Mouse (Mus musculus): Measurements from ENCODE around the gene Slc31a2. TPM values are rescaled to one million over a fixed set of nuclear protein-coding genes. Genes with fewer than 3 reads are reported as not detected.
A peak's percentile ranks its signal among the peaks of the same experiment; 100 is the strongest.

The Slc31a2 gene
- polyA plus RNA-seq, 1 experiment: 7.8 TPM

DNA sequence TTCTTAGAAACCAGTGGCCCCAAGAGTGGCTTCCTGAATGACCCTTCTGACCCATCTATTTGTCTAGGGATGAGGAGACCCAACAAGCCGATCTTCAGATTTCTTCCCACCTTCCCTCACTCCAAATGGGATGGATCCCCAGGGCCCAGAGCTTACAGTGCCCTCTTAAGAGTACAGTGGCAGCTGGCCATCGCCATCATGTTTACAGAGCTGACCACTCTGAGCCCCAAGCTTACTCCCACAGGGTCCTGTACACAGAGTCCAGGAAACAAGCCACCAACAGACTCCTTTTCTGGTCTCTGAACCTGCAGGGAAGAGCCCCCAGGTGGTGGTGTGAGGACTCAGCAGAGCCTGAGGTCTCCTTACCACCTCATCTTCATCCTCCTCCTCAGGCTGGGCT is 40.4 kb downstream of the Slc31a2 start:
- no peaks in the 10 kb centered on the region for H3K27me3 ChIP-seq (ENCODE audit: control insufficient read depth, insufficient read depth, low read length, poor library complexity, severe bottlenecking)
- H3K36me3 ChIP-seq (ENCODE audit: control insufficient read depth, insufficient read depth, low read length, poor library complexity, severe bottlenecking): no peaks in the 10 kb centered on the region; the same call in 1 of the 2 replicates
- H3K4me3 ChIP-seq (ENCODE audit: low read depth, low read length): no peak overlapping the region
- no peak overlapping the region for H3K27ac ChIP-seq (ENCODE audit: insufficient read depth, low read length)
- H3K4me1 ChIP-seq (ENCODE audit: control insufficient read depth, insufficient read depth, low read length): peaks cover 6% of the 10 kb centered on the region
- no peak for TF ChIP-seq CTCF (IDR thresholded peaks at IDR 0.05; ENCODE audit: low read depth, low read length)
- TF ChIP-seq EP300 (IDR thresholded peaks at IDR 0.05; ENCODE audit: insufficient read depth, low read depth, low read length): no peak
- no peak for TF ChIP-seq POLR2A (IDR thresholded peaks at IDR 0.05; ENCODE audit: insufficient read depth, low read length)
- H3K9ac ChIP-seq (ENCODE audit: low read depth, poor library complexity, severe bottlenecking): no peak overlapping the region
- no peaks in the 10 kb centered on the region for H3K9me3 ChIP-seq (replicated peaks; ENCODE audit: control insufficient read depth, insufficient read depth, low read length, poor library complexity, severe bottlenecking)

- H3K27ac ChIP-seq (ENCODE audit: insufficient read depth, low read length): no peak overlapping the region
- H3K27me3 ChIP-seq (ENCODE audit: control insufficient read depth, insufficient read depth, low read length, poor library complexity, severe bottlenecking): no peaks in the 10 kb centered on the region
- H3K9me3 ChIP-seq (replicated peaks; ENCODE audit: control insufficient read depth, insufficient read depth, low read length, poor library complexity, severe bottlenecking): no peaks in the 10 kb centered on the region
- H3K36me3 ChIP-seq (ENCODE audit: control insufficient read depth, insufficient read depth, low read length, poor library complexity, severe bottlenecking): no peaks in the 10 kb centered on the region; the same call in 1 of the 2 replicates
- TF ChIP-seq CTCF (IDR thresholded peaks at IDR 0.05; ENCODE audit: low read depth, low read length) (no peak), EP300 (IDR thresholded peaks at IDR 0.05; ENCODE audit: insufficient read depth, low read depth, low read length) (no peak), POLR2A (IDR thresholded peaks at IDR 0.05; ENCODE audit: insufficient read depth, low read length) (no peak)
- H3K9ac ChIP-seq (ENCODE audit: low read depth, poor library complexity, severe bottlenecking): no peak overlapping the region
- H3K4me1 ChIP-seq (ENCODE audit: control insufficient read depth, insufficient read depth, low read length): peaks cover 6% of the 10 kb centered on the region
- no peak overlapping the region for H3K4me3 ChIP-seq (ENCODE audit: low read depth, low read length)
These were observed 40.9 kb downstream of the Slc31a2 start for GRCm38 (mm10) chr4:62303288-62303687.

DNA sequence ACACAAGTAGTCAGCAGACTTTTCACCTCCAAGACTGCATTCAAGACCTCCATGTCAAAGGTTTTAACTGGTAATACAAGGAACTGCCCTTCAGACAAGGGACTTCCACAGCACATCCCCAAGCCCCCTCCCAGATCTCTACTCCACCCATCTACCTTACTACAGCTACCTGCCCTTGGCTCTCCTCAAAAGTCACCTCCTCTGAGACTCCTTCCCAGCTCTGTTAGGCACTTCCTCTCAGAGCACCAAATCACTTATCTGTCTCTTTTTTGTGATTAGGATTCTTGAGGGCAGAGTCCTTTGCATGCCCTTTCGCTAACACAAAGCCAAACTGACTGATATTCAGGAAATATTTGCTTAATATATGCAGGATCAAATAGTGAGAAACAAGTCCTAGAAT is 43.9 kb downstream of the Slc31a2 start:
- no peak for TF ChIP-seq POLR2A (IDR thresholded peaks at IDR 0.05; ENCODE audit: insufficient read depth, low read length)
- 0 out of 2 replicates have a peak, but pooled peaks have one; percentile 28 for TF ChIP-seq EP300 (IDR thresholded peaks at IDR 0.05; ENCODE audit: insufficient read depth, low read depth, low read length)
- Histone ChIP-seq H3K36me3 (ENCODE audit: control insufficient read depth, insufficient read depth, low read length, poor library complexity, severe bottlenecking) (no peaks in the 10 kb centered on the region; the same call in 1 of the 2 replicates), H3K27me3 (ENCODE audit: control insufficient read depth, insufficient read depth, low read length, poor library complexity, severe bottlenecking) (no peaks in the 10 kb centered on the region), H3K9me3 (replicated peaks; ENCODE audit: control insufficient read depth, insufficient read depth, low read length, poor library complexity, severe bottlenecking) (no peaks in the 10 kb centered on the region), H3K9ac (ENCODE audit: low read depth, poor library complexity, severe bottlenecking) (no peak overlapping the region), H3K27ac (ENCODE audit: insufficient read depth, low read length) (peak overlapping the region; percentile 51), H3K4me1 (ENCODE audit: control insufficient read depth, insufficient read depth, low read length) (peaks cover 6% of the 10 kb centered on the region), H3K4me3 (ENCODE audit: low read depth, low read length) (no peak overlapping the region)

GRCm38 (mm10) chr4:62306840-62307239 is 44.5 kb downstream of the Slc31a2 start:
- no peaks in the 10 kb centered on the region; the same call in 1 of the 2 replicates for H3K36me3 ChIP-seq (ENCODE audit: control insufficient read depth, insufficient read depth, low read length, poor library complexity, severe bottlenecking)
- peak overlapping the region; percentile 16 for H3K27ac ChIP-seq (ENCODE audit: insufficient read depth, low read length)
- no peak overlapping the region for H3K9ac ChIP-seq (ENCODE audit: low read depth, poor library complexity, severe bottlenecking)
- peaks cover 6% of the 10 kb centered on the region for H3K4me1 ChIP-seq (ENCODE audit: control insufficient read depth, insufficient read depth, low read length)
- H3K27me3 ChIP-seq (ENCODE audit: control insufficient read depth, insufficient read depth, low read length, poor library complexity, severe bottlenecking): no peaks in the 10 kb centered on the region
- H3K9me3 ChIP-seq (replicated peaks; ENCODE audit: control insufficient read depth, insufficient read depth, low read length, poor library complexity, severe bottlenecking): no peaks in the 10 kb centered on the region
- no peak overlapping the region for H3K4me3 ChIP-seq (ENCODE audit: low read depth, low read length)
- TF ChIP-seq POLR2A (IDR thresholded peaks at IDR 0.05; ENCODE audit: insufficient read depth, low read length) (no peak), CTCF (IDR thresholded peaks at IDR 0.05; ENCODE audit: low read depth, low read length) (no peak), EP300 (IDR thresholded peaks at IDR 0.05; ENCODE audit: insufficient read depth, low read depth, low read length) (peak; percentile 77)

GRCm38 (mm10) chr4:62308406-62308805 is 46.0 kb downstream of the Slc31a2 start:
- H3K4me3 ChIP-seq (ENCODE audit: low read depth, low read length): no peak overlapping the region
- peaks cover 8% of the 10 kb centered on the region for H3K4me1 ChIP-seq (ENCODE audit: control insufficient read depth, insufficient read depth, low read length)
- no peaks in the 10 kb centered on the region for H3K27me3 ChIP-seq (ENCODE audit: control insufficient read depth, insufficient read depth, low read length, poor library complexity, severe bottlenecking)
- no peak overlapping the region for H3K27ac ChIP-seq (ENCODE audit: insufficient read depth, low read length)
- no peak for TF ChIP-seq CTCF (IDR thresholded peaks at IDR 0.05; ENCODE audit: low read depth, low read length)
- TF ChIP-seq POLR2A (IDR thresholded peaks at IDR 0.05; ENCODE audit: insufficient read depth, low read length): no peak
- TF ChIP-seq EP300 (IDR thresholded peaks at IDR 0.05; ENCODE audit: insufficient read depth, low read depth, low read length): no peak
- no peaks in the 10 kb centered on the region; the same call in 1 of the 2 replicates for H3K36me3 ChIP-seq (ENCODE audit: control insufficient read depth, insufficient read depth, low read length, poor library complexity, severe bottlenecking)
- H3K9ac ChIP-seq (ENCODE audit: low read depth, poor library complexity, severe bottlenecking): no peak overlapping the region
- no peaks in the 10 kb centered on the region for H3K9me3 ChIP-seq (replicated peaks; ENCODE audit: control insufficient read depth, insufficient read depth, low read length, poor library complexity, severe bottlenecking)

GRCm38 (mm10) chr4:62312821-62313220 is 50.5 kb downstream of the Slc31a2 start:
- TF ChIP-seq EP300 (IDR thresholded peaks at IDR 0.05; ENCODE audit: insufficient read depth, low read depth, low read length): no peak
- no peak for TF ChIP-seq POLR2A (IDR thresholded peaks at IDR 0.05; ENCODE audit: insufficient read depth, low read length)
- TF ChIP-seq CTCF (IDR thresholded peaks at IDR 0.05; ENCODE audit: low read depth, low read length): no peak
- Histone ChIP-seq H3K4me3 (ENCODE audit: low read depth, low read length) (no peak overlapping the region), H3K9ac (ENCODE audit: low read depth, poor library complexity, severe bottlenecking) (no peak overlapping the region), H3K36me3 (ENCODE audit: control insufficient read depth, insufficient read depth, low read length, poor library complexity, severe bottlenecking) (no peaks in the 10 kb centered on the region), H3K27ac (ENCODE audit: insufficient read depth, low read length) (no peak overlapping the region), H3K27me3 (ENCODE audit: control insufficient read depth, insufficient read depth, low read length, poor library complexity, severe bottlenecking) (no peaks in the 10 kb centered on the region), H3K4me1 (ENCODE audit: control insufficient read depth, insufficient read depth, low read length) (peaks cover 7% of the 10 kb centered on the region), H3K9me3 (replicated peaks; ENCODE audit: control insufficient read depth, insufficient read depth, low read length, poor library complexity, severe bottlenecking) (no peaks in the 10 kb centered on the region)

All from ES-Bruce4 (cell line).